Mouse (Mus musculus): ENCODE data around the gene Tusc2.

Tusc2 gene

GRCm38 (mm10) chr9:107586974-107587832 lies 24.1 kb downstream of the Tusc2 start, which contains the start of gene Ifrd2:
Gene Ifrd2, plus strand, starts transcription at chr9:107587642.
- in situ Hi-C loops (cut with MboI; ENCODE audit: low sequenced_read_pairs) = no loop called here

- in situ Hi-C loops (cut with MboI; ENCODE audit: low sequenced_read_pairs) = no loop called here
Observed at GRCm38 (mm10) chr9:107587833-107588639, 25.0 kb downstream of the Tusc2 start.

GRCm38 (mm10) chr9:107590058-107590772 lies 27.2 kb downstream of the Tusc2 start:
- in situ Hi-C loops (cut with MboI; ENCODE audit: low sequenced_read_pairs) = no loop called here

- in situ Hi-C loops (cut with MboI; ENCODE audit: low sequenced_read_pairs) = no loop called here
Observed at GRCm38 (mm10) chr9:107590773-107591060, 27.7 kb downstream of the Tusc2 start.

- in situ Hi-C loops (cut with MboI; ENCODE audit: low sequenced_read_pairs) = no loop called here
Observed at GRCm38 (mm10) chr9:107593101-107593976, 30.3 kb downstream of the Tusc2 start.

- in situ Hi-C loops (cut with MboI; ENCODE audit: low sequenced_read_pairs) = no loop called here
Observed at GRCm38 (mm10) chr9:107594281-107595062, 31.4 kb downstream of the Tusc2 start.

- in situ Hi-C loops (cut with MboI; ENCODE audit: low sequenced_read_pairs) = no loop called here
Observed at GRCm38 (mm10) chr9:107596619-107597569, 33.8 kb downstream of the Tusc2 start.

GRCm38 (mm10) chr9:107598385-107598784 lies 35.3 kb downstream of the Tusc2 start:
- in situ Hi-C loops (cut with MboI; ENCODE audit: low sequenced_read_pairs) = no loop called here

- in situ Hi-C loops (cut with MboI; ENCODE audit: low sequenced_read_pairs) = no loop called here
Observed at GRCm38 (mm10) chr9:107599433-107599832, 36.4 kb downstream of the Tusc2 start.

- in situ Hi-C loops (cut with MboI; ENCODE audit: low sequenced_read_pairs) = no loop called here
Observed at GRCm38 (mm10) chr9:107599842-107600241, 36.8 kb downstream of the Tusc2 start.

- in situ Hi-C loops (cut with MboI; ENCODE audit: low sequenced_read_pairs) = no loop called here
Observed at GRCm38 (mm10) chr9:107600745-107601144, 37.7 kb downstream of the Tusc2 start.

GRCm38 (mm10) chr9:107601275-107601674 lies 38.2 kb downstream of the Tusc2 start:
- in situ Hi-C loops (cut with MboI; ENCODE audit: low sequenced_read_pairs) = no loop called here

- in situ Hi-C loops (cut with MboI; ENCODE audit: low sequenced_read_pairs) = no loop called here
Observed at GRCm38 (mm10) chr9:107602068-107602648, 39.1 kb downstream of the Tusc2 start.

- in situ Hi-C loops (cut with MboI; ENCODE audit: low sequenced_read_pairs) = no loop called here
Observed at GRCm38 (mm10) chr9:107603251-107603650, 40.2 kb downstream of the Tusc2 start.

- in situ Hi-C loops (cut with MboI; ENCODE audit: low sequenced_read_pairs) = no loop called here
Observed at GRCm38 (mm10) chr9:107605041-107605661, 42.1 kb downstream of the Tusc2 start.

GRCm38 (mm10) chr9:107606591-107606990 lies 43.5 kb downstream of the Tusc2 start:
- in situ Hi-C loops (cut with MboI; ENCODE audit: low sequenced_read_pairs) = no loop called here

GRCm38 (mm10) chr9:107607036-107607435 lies 44.0 kb downstream of the Tusc2 start:
- in situ Hi-C loops (cut with MboI; ENCODE audit: low sequenced_read_pairs) = no loop called here

Data from CH12F3 (cell line).